Mouse (Mus musculus) liver, adult 2 months (tissue): Measurements from ENCODE around the gene Hpf1. TPM values are rescaled to one million over a fixed set of nuclear protein-coding genes. Genes with fewer than 3 reads are reported as not detected.

Source experiments
- DNase-seq: peaks from one replicate; pipeline ENCODE4 v3.0.0-alpha.2; 2011; ENCODE audit warnings: low read depth, low spot score; ENCODE audit errors: extremely low read depth
- H3K27ac ChIP-seq: fragments of 200-500 bp; replicated peaks from 2 replicates; pipeline ENCODE4 v1.5.1; 2012; ENCODE audit warnings: low read depth, mild to moderate bottlenecking, control low read depth, inconsistent platforms, low read length; ENCODE audit not compliant: insufficient read depth
- H3K27me3 ChIP-seq: fragments of 200-500 bp; 2 replicates; pipeline ENCODE4 v1.6.1; 2012; ENCODE audit warnings: mild to moderate bottlenecking, moderate library complexity, low read length, inconsistent platforms; ENCODE audit not compliant: control insufficient read depth, insufficient read depth
- H3K36me3 ChIP-seq: fragments of 200-500 bp; 2 replicates; pipeline ENCODE4 v1.6.1; 2012; ENCODE audit warnings: low read length, inconsistent platforms; ENCODE audit not compliant: control insufficient read depth, insufficient read depth
- H3K4me1 ChIP-seq: fragments of 200-500 bp; 2 replicates; pipeline ENCODE4 v1.6.1; 2011; ENCODE audit warnings: low read length; ENCODE audit not compliant: control insufficient read depth, insufficient read depth
- H3K4me3 ChIP-seq: fragments of 200-500 bp; 2 replicates; pipeline ENCODE4 v1.5.1; 2011; ENCODE audit warnings: low read depth, mild to moderate bottlenecking, control low read depth, low read length, moderate library complexity; ENCODE audit not compliant: insufficient read depth
- H3K79me2 ChIP-seq: fragments of 200-500 bp; 2 replicates; pipeline ENCODE4 v1.6.1; 2012; ENCODE audit warnings: inconsistent platforms, mild to moderate bottlenecking, low read length, moderate library complexity; ENCODE audit not compliant: control insufficient read depth, insufficient read depth
- H3K9ac ChIP-seq: fragments of 200-500 bp; 2 replicates; pipeline ENCODE4 v1.6.1; 2012; ENCODE audit warnings: low read depth, mild to moderate bottlenecking, control low read depth, inconsistent platforms, low read length
- CTCF ChIP-seq: fragments of 200-500 bp; IDR thresholded peaks from 2 replicates; pipeline ENCODE4 v1.5.1; 2011; ENCODE audit warnings: low read depth, low read length, control low read depth
- POLR2A ChIP-seq: fragments of 200-500 bp; IDR thresholded peaks from 2 replicates; pipeline ENCODE4 v1.6.1; 2011; ENCODE audit warnings: low read length, control low read depth; ENCODE audit not compliant: insufficient read depth; ENCODE audit errors: extremely low read depth
- WGBS: fragments of 180-500 bp; shearing (Covaris S2); methylation state at CpG from one replicate; pipeline ENCODE4 v1.1.7; 2018; 5-methylcytosine and 5-hydroxymethylcytosine counted together
- polyA plus RNA-seq: library from polyadenylated mRNA; depleted of rRNA; stranded (reverse); fragments of >200 nt; gene quantifications from 2 replicates; pipeline ENCODE4 v1.2.3, GENCODE M21; 2012; rRNA removed
- total RNA-seq: library from RNA; depleted of rRNA; stranded (reverse); fragments of >200 nt; gene quantifications from 2 replicates; pipeline ENCODE4 v1.2.3, GENCODE M21; 2014; rRNA removed

The Hpf1 gene
- total and polyA plus RNA-seq, 2 experiments, result 2.0 to 8.8 TPM

- H3K9ac ChIP-seq, result no peak overlapping the region; the same call in 1 of the 2 replicates
- WGBS, result 7% methylated on average over 15 of the region's 15 CpGs
- no peaks in the 10 kb centered on the region for H3K27me3 ChIP-seq
- H3K36me3 ChIP-seq, result no peaks in the 10 kb centered on the region
- DNase-seq, result peak; percentile 78
- TF ChIP-seq POLR2A (no peak), CTCF (no peak)
- peak overlapping the region; percentile 17 for H3K4me3 ChIP-seq
- H3K27ac ChIP-seq, result peak overlapping the region; percentile 14
- H3K79me2 ChIP-seq, result peaks cover 24% of the 10 kb centered on the region; the same call in 1 of the 2 replicates
- peaks cover 10% of the 10 kb centered on the region; the same call in 1 of the 2 replicates for H3K4me1 ChIP-seq
Measured at GRCm38 (mm10) chr8:60954281-60955014, 64.2 kb downstream of the Hpf1 start.

- H3K79me2 ChIP-seq, result peaks cover 15% of the 10 kb centered on the region; the same call in 1 of the 2 replicates
- H3K9ac ChIP-seq, result no peak overlapping the region
- no peak overlapping the region for H3K27ac ChIP-seq
- peak; percentile 29 for DNase-seq
- H3K4me3 ChIP-seq, result no peak overlapping the region
- peaks cover 7% of the 10 kb centered on the region; the same call in 1 of the 2 replicates for H3K4me1 ChIP-seq
- WGBS, result 60% methylated on average over 7 of the region's 7 CpGs
- no peak for TF ChIP-seq CTCF
- no peak for TF ChIP-seq POLR2A
- no peaks in the 10 kb centered on the region for H3K36me3 ChIP-seq
- H3K27me3 ChIP-seq, result no peaks in the 10 kb centered on the region
Measured at GRCm38 (mm10) chr8:60956847-60957246, 66.6 kb downstream of the Hpf1 start.

Other genes with a start within 250 kb of the Hpf1 start
- 26.0 and 27.7 TPM in 2 replicates for gene Clcn3, start 92.9 kb downstream of the Hpf1 start, total RNA-seq
- 8.9 and 9.8 TPM in 2 replicates for gene Clcn3, start 92.9 kb downstream of the Hpf1 start, polyA plus RNA-seq
- 7.0 and 7.7 TPM in 2 replicates for gene Nek1, start 102.8 kb downstream of the Hpf1 start, total RNA-seq
- gene Nek1, start 102.8 kb downstream of the Hpf1 start, polyA plus RNA-seq, result 2.0 and 3.1 TPM in 2 replicates